Mouse (Mus musculus) adrenal gland, postnatal 14 days (tissue): ENCODE measurements around the gene Prkaa1. TPM values are rescaled to one million over a fixed set of nuclear protein-coding genes. Genes with fewer than 3 reads are reported as not detected.
"Not testable (repeated sequence)": the region's sequence is repeated elsewhere in the genome, so short reads cannot be mapped to it uniquely, and the experiment has no call there.

ENCODE experiments used
- DNase-seq: peaks from one replicate; pipeline ENCODE4 v3.0.0; 2021; ENCODE audit warnings: mixed read lengths
- total RNA-seq: library from RNA; stranded (reverse); gene quantifications from 2 replicates; pipeline ENCODE4 v1.2.3, GENCODE M21; 2021

The Prkaa1 gene
- total RNA-seq, 1 experiment from 2014 or later: 32.3 TPM

GRCm38 (mm10) chr15:5129111-5129805, 14.4 kb upstream of the Prkaa1 start:
- DNase-seq: no peak

- not testable (repeated sequence) for DNase-seq
These were observed 12.6 kb upstream of the Prkaa1 start for GRCm38 (mm10) chr15:5130887-5131668.

- DNase-seq: no peak
These were observed 10.4 kb upstream of the Prkaa1 start for GRCm38 (mm10) chr15:5133301-5133700.

GRCm38 (mm10) chr15:5134179-5134578, 9.5 kb upstream of the Prkaa1 start:
- DNase-seq: no peak

GRCm38 (mm10) chr15:5134945-5135483, 8.6 kb upstream of the Prkaa1 start:
- no peak for DNase-seq

- DNase-seq: no peak
These were observed 5.4 kb upstream of the Prkaa1 start for GRCm38 (mm10) chr15:5138021-5138856.

GRCm38 (mm10) chr15:5139366-5139765, 4.3 kb upstream of the Prkaa1 start:
- DNase-seq: no peak

GRCm38 (mm10) chr15:5139863-5140262, 3.8 kb upstream of the Prkaa1 start:
- DNase-seq: no peak

GRCm38 (mm10) chr15:5140357-5140756, 3.3 kb upstream of the Prkaa1 start:
- no peak for DNase-seq

GRCm38 (mm10) chr15:5142047-5142446, 1.6 kb upstream of the Prkaa1 start:
- no peak for DNase-seq

GRCm38 (mm10) chr15:5142714-5143113, 947 bp upstream of the Prkaa1 start:
- no peak for DNase-seq

GRCm38 (mm10) chr15:5144021-5144778, 539 bp downstream of the Prkaa1 start:
- DNase-seq: peak; percentile 85

- DNase-seq: no peak
These were observed 1.7 kb downstream of the Prkaa1 start for GRCm38 (mm10) chr15:5145196-5145945.

- peak; percentile 43 for DNase-seq
These were observed 5.5 kb downstream of the Prkaa1 start for GRCm38 (mm10) chr15:5149187-5149586.

GRCm38 (mm10) chr15:5152171-5152570, 8.5 kb downstream of the Prkaa1 start:
- no peak for DNase-seq

- no peak for DNase-seq
These were observed 11.0 kb downstream of the Prkaa1 start for GRCm38 (mm10) chr15:5154621-5155020.

- DNase-seq: no peak
These were observed 11.4 kb downstream of the Prkaa1 start for GRCm38 (mm10) chr15:5155093-5155492.

- DNase-seq: no peak
These were observed 12.7 kb downstream of the Prkaa1 start for GRCm38 (mm10) chr15:5156355-5156754.

GRCm38 (mm10) chr15:5157386-5157785, 13.7 kb downstream of the Prkaa1 start:
- DNase-seq: no peak

- DNase-seq: no peak
These were observed 15.2 kb downstream of the Prkaa1 start for GRCm38 (mm10) chr15:5158827-5159226.
